Mouse (Mus musculus) limb, embryonic 11.5 days (tissue): ENCODE measurements around the gene Osbp. TPM values are rescaled to one million over a fixed set of nuclear protein-coding genes. Genes with fewer than 3 reads are reported as not detected.
A peak's percentile ranks its signal among the peaks of the same experiment; 100 is the strongest.
"Not testable (repeated sequence)": the region's sequence is repeated elsewhere in the genome, so short reads cannot be mapped to it uniquely, and the experiment has no call there.

Source experiments
- ATAC-seq: fragments of 200-750 bp; cut with Nextera tagmentation; 2 replicates; pipeline ENCODE4 v1.8.0; 2017; ENCODE audit warnings: low read depth; ENCODE audit not compliant: insufficient number of reproducible peaks, low FRiP score, low TSS enrichment
- DNase-seq: peaks from one replicate; pipeline ENCODE4 v3.0.0-alpha.2; 2015; ENCODE audit warnings: low spot score
- H3K27ac ChIP-seq: fragments of 300-500 bp; sonication (generic); replicated peaks from 2 replicates; pipeline ENCODE4 v1.5.1; 2014; ENCODE audit warnings: low read depth, mild to moderate bottlenecking, low read length
- H3K27me3 ChIP-seq: fragments of 300-500 bp; sonication (generic); 2 replicates; pipeline ENCODE4 v1.6.1; 2014; ENCODE audit warnings: mild to moderate bottlenecking, low read length, mixed read lengths; ENCODE audit not compliant: control insufficient read depth, insufficient read depth
- H3K36me3 ChIP-seq: fragments of 300-500 bp; sonication (generic); 2 replicates; pipeline ENCODE4 v1.6.1; 2014; ENCODE audit warnings: mild to moderate bottlenecking, low read length, moderate library complexity, mixed read lengths; ENCODE audit not compliant: control insufficient read depth, insufficient read depth
- H3K4me1 ChIP-seq: fragments of 300-500 bp; sonication (generic); 2 replicates; pipeline ENCODE4 v1.6.1; 2014; ENCODE audit warnings: low read length, mixed read lengths; ENCODE audit not compliant: control insufficient read depth, insufficient read depth
- H3K4me2 ChIP-seq: fragments of 300-500 bp; sonication (generic); 2 replicates; pipeline ENCODE4 v1.6.1; 2014; ENCODE audit warnings: low read depth, mild to moderate bottlenecking, moderate library complexity; ENCODE audit not compliant: severe bottlenecking
- H3K4me3 ChIP-seq: fragments of 300-500 bp; sonication (generic); 2 replicates; pipeline ENCODE4 v1.5.1; 2014; ENCODE audit warnings: low read depth, low read length
- H3K9ac ChIP-seq: fragments of 300-500 bp; sonication (generic); 2 replicates; pipeline ENCODE4 v1.6.1; 2014; ENCODE audit warnings: mild to moderate bottlenecking, low read length
- H3K9me3 ChIP-seq: fragments of 300-500 bp; sonication (generic); 2 replicates; pipeline ENCODE4 v1.6.1; 2016; ENCODE audit warnings: low read length; ENCODE audit not compliant: control insufficient read depth
- WGBS: fragments of 180-500 bp; shearing (Covaris S2); extraction: QIAGEN DNeasy Blood & Tissue Kit; methylation state at CpG from one replicate; pipeline ENCODE4 v1.1.7; 2014; 5-methylcytosine and 5-hydroxymethylcytosine counted together
- polyA plus RNA-seq: library from polyadenylated mRNA; unstranded; fragments of >200 nt; fragmentation: Nextera tagmentation; extraction: Ambion mirVana; gene quantifications from 2 replicates; pipeline ENCODE4 v1.2.1, GENCODE M21; 2014

Osbp gene
- polyA plus RNA-seq: 6.1 and 7.2 TPM in 2 replicates

DNA sequence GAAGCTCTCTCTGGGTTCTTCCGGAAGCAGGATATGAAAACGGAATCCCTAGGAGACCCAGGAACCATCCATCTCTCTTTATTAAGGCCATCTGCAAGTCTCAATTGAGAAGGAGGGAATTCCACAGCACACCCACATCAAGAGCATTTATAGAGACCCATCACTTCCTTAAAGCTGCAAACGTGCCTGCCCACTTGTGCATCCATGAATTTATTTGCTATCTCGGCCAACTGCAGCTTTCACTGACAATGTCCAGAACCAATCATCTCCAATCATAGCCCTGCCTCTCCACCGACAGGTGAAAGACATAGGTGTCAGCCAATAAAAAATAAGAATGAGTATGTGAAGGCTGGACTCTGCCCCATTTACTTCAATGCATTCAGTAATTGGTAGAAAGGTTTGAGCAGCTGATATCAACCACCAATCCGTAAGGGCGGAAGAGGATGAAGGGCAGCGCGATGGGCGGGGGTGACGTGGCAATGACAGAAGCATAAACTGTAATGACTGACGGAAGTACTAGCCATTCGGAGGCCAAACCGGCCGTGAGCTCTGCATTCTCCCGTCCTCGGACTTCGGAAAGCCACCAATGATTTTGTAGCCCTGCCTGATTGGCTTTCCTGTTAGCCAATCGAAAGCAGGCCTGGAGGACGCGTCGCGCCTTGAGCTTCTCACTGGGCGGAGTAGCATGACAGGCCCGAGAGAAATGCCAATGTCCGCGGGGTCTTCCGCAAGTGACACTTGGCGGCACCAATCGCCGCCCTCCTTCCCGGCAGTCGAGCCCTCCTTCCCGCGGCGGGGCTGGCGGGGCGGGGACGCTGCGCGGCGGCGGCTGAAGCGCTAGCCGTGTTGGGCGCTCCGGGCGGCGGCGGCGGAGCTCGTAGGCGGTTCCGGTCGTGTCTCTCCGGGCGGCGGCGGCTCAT lies at the start of gene Osbp:
Gene Osbp (plus strand): TSS at position 919 of the 920 bp plus-strand sequence.
- under 1% methylated on average over 51 of the region's 59 CpGs for WGBS
- no peaks in the 10 kb centered on the region for H3K36me3 ChIP-seq
- peak; percentile 99 for ATAC-seq

GRCm38 (mm10) chr19:11922068-11922467 lies 43.7 kb upstream of the Osbp start:
- H3K9me3 ChIP-seq: no peaks in the 10 kb centered on the region
- WGBS: 86% methylated on average over 1 of the region's 1 CpGs
- no peak for DNase-seq
- H3K36me3 ChIP-seq: peaks cover 22% of the 10 kb centered on the region
- H3K4me3 ChIP-seq: no peak overlapping the region
- no peak overlapping the region for H3K27ac ChIP-seq
- no peak for ATAC-seq
- no peaks in the 10 kb centered on the region for H3K27me3 ChIP-seq
- H3K9ac ChIP-seq: no peak overlapping the region
- no peaks in the 10 kb centered on the region for H3K4me1 ChIP-seq
- no peak overlapping the region for H3K4me2 ChIP-seq

More for the DNA sequence above, at the start of gene Osbp:
- no peaks in the 10 kb centered on the region for H3K27me3 ChIP-seq
- peak within 1 kb of the TSS; percentile 67 for H3K9ac ChIP-seq
- peak within 1 kb of the TSS; percentile 83 for H3K4me3 ChIP-seq
- peak within 1 kb of the TSS; percentile 62; the same call in 1 of the 2 replicates for H3K27ac ChIP-seq
- DNase-seq: peak; percentile 98
- peak within 1 kb of the TSS; percentile 92 for H3K4me2 ChIP-seq
- H3K9me3 ChIP-seq: no peaks in the 10 kb centered on the region
- H3K4me1 ChIP-seq: 0 out of 2 replicates have a peak, but pooled peaks cover 5% of the 10 kb centered on the region

DNA sequence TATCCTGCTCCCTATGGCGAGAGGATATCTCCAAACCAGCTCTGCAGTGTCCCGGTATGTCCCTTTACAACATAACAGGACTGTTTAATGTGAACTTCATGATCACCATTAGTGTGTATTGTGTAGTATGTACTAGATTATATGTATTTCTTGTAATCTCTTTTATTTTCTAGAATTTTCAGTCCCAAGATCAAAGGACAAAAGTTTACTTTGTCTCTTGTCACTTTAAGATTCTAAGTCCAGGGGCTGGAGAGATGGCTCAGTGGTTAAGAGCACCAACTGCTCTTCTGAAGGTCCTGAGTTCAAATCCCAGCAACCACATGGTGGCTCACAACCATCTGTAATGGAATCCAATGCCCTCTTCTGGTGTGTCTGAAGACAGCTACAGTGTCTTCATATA lies 43.2 kb upstream of the Osbp start:
- not testable (repeated sequence) for ATAC-seq, H3K4me3 ChIP-seq, H3K4me1 ChIP-seq, H3K27ac ChIP-seq, DNase-seq, H3K9ac ChIP-seq, H3K4me2 ChIP-seq, H3K9me3 ChIP-seq, H3K27me3 ChIP-seq
- 94% methylated on average over 2 of the region's 2 CpGs for WGBS
- H3K36me3 ChIP-seq: peaks cover 22% of the 10 kb centered on the region

DNA sequence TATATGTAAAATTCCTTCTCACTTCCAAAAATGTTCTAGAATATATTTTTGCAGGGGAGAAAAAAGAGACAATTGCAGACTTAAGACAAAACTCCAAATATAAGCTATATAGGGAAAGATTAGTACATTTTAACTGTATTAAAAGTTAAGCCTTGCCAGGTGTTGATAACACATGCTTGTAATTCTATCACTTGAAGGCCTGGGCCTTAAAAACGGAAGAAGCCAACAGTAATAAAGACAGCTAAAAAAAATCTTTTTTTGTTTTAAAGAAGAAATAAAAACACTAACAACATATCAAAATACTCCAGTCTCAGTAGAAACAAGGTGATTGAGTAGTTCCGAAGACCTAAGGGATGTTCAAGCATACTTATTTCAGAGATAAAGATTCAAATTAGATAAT lies 39.4 kb upstream of the Osbp start:
- H3K4me2 ChIP-seq: no peak overlapping the region
- H3K27me3 ChIP-seq: no peaks in the 10 kb centered on the region
- no peaks in the 10 kb centered on the region for H3K9me3 ChIP-seq
- no peak overlapping the region for H3K9ac ChIP-seq
- H3K4me3 ChIP-seq: no peak overlapping the region
- WGBS: 90% methylated on average over 2 of the region's 2 CpGs
- H3K27ac ChIP-seq: no peak overlapping the region
- ATAC-seq: no peak
- H3K36me3 ChIP-seq: peaks cover 19% of the 10 kb centered on the region
- DNase-seq: no peak
- H3K4me1 ChIP-seq: no peaks in the 10 kb centered on the region

GRCm38 (mm10) chr19:11928025-11928748 lies 37.6 kb upstream of the Osbp start:
- no peak overlapping the region for H3K4me2 ChIP-seq
- ATAC-seq (no peak), DNase-seq (no peak)
- no peak overlapping the region for H3K27ac ChIP-seq
- no peaks in the 10 kb centered on the region for H3K4me1 ChIP-seq
- 93% methylated on average over 4 of the region's 4 CpGs for WGBS
- H3K4me3 ChIP-seq: no peak overlapping the region
- no peak overlapping the region for H3K9ac ChIP-seq
- H3K9me3 ChIP-seq: no peaks in the 10 kb centered on the region
- H3K27me3 ChIP-seq: no peaks in the 10 kb centered on the region
- peaks cover 25% of the 10 kb centered on the region for H3K36me3 ChIP-seq

GRCm38 (mm10) chr19:11946460-11946859 lies 19.3 kb upstream of the Osbp start:
- ATAC-seq, H3K9ac ChIP-seq, H3K27me3 ChIP-seq, H3K27ac ChIP-seq, H3K4me2 ChIP-seq, H3K4me3 ChIP-seq, H3K4me1 ChIP-seq, H3K9me3 ChIP-seq, H3K36me3 ChIP-seq, DNase-seq: not testable (repeated sequence)
- 88% methylated on average over 9 of the region's 9 CpGs for WGBS

DNA sequence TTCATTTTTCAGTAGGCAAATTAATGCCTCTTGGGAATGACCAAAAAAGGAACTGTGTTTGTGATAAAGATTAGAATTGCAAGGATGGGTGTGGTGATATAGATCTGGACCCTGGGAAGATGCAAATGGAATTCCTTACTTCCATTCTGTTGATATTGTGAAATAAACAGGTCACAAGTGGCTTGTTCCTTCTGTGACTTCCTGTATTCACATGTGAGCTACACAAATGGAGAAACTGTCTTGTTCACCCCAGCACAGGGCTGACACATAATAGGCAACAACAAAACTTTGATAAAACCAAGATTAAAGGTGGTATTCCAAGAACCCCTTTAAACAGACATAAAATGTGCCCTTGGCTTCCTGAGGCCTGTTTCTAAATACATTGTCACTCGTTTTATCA lies 15.9 kb upstream of the Osbp start:
- Histone ChIP-seq H3K27me3 (no peaks in the 10 kb centered on the region), H3K9ac (no peak overlapping the region), H3K9me3 (no peaks in the 10 kb centered on the region; the same call in 1 of the 2 replicates), H3K4me1 (no peaks in the 10 kb centered on the region), H3K27ac (no peak overlapping the region), H3K4me3 (no peak overlapping the region), H3K4me2 (no peak overlapping the region), H3K36me3 (no peaks in the 10 kb centered on the region)
- ATAC-seq (no peak), DNase-seq (no peak)
- 66% methylated on average over 1 of the region's 1 CpGs for WGBS

DNA sequence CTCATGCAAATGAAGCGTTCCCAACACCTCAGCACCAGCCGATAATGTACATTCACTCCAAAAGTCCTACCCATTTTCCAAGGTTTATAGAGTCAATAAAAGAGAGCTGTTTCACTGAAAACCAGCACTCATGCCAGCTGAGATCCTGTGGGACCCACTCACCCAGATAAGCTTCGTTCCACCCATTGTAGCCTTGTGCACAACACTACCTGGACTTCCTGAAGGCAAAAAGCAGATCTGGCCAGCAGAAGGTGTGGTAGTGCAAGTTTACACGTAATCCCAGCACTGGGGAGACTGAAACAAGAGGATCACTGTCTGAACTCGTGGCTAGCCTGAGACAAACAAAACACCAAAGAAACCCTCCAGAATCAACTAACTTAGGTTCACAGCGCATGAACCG lies 15.0 kb upstream of the Osbp start:
- Histone ChIP-seq H3K4me3 (no peak overlapping the region), H3K9ac (no peak overlapping the region), H3K27ac (no peak overlapping the region), H3K4me2 (no peak overlapping the region), H3K9me3 (no peaks in the 10 kb centered on the region; the same call in 1 of the 2 replicates), H3K27me3 (no peaks in the 10 kb centered on the region), H3K36me3 (no peaks in the 10 kb centered on the region), H3K4me1 (no peaks in the 10 kb centered on the region)
- ATAC-seq: no peak
- DNase-seq: no peak
- 72% methylated on average over 7 of the region's 7 CpGs for WGBS
